8 mouse cellular contexts compared by ENCODE assay signal in the genomic region with DNA sequence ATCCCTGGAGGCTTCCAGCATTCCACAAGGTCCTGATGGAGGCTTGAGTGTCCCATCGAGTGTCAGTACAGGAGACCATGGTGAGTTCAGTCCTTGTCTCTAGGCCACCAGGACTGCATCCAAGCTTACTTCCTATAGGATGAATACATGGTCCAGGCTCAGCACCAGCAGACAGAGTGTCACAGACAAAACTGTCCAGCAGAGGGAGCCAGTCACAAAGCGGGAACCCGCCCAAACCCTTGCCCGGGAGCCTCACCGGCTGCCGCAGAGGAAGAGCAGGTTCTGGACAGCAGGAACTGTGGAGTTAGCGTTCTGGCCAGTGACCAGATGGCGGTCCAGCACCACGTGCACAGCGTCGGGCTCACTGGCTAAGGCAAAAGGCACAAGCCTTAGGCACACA. TPM values are rescaled to one million over a fixed set of nuclear protein-coding genes. Genes with fewer than 3 reads are reported as not detected.
DNase-seq lines count a peak whose midpoint lies in the region; ATAC-seq and TF ChIP-seq lines count a peak whose summit lies in the region.

No protein-coding gene starts in this region.

- TF ChIP-seq CTCF in C2C12 (IDR thresholded peaks at IDR 0.05; ENCODE audit: control insufficient read depth, insufficient read depth, insufficient read length): peak; percentile 55
- peak; percentile 92 for TF ChIP-seq CTCF in brain, embryonic 14.5 days (IDR thresholded peaks at IDR 0.05; ENCODE audit: borderline replicate concordance, extremely low read depth, insufficient read depth, insufficient read length)

- peaks cover 10% of the 10 kb centered on the region for H3K4me1 ChIP-seq in heart, embryonic 15.5 days (replicated peaks)
- peaks cover 8% of the 10 kb centered on the region for H3K4me1 ChIP-seq in liver, embryonic 11.5 days (replicated peaks; ENCODE audit: control insufficient read depth, insufficient read depth, low read length)

- no peak overlapping the region for H3K27ac ChIP-seq in heart, embryonic 15.5 days
- no peak overlapping the region for H3K27ac ChIP-seq in liver, embryonic 11.5 days (ENCODE audit: low read depth, low read length)

- no peak overlapping the region for H3K4me2 ChIP-seq in heart, embryonic 15.5 days
- H3K4me2 ChIP-seq in liver, embryonic 11.5 days: no peak overlapping the region
- H3K4me2 ChIP-seq in myocyte (ENCODE audit: low read depth): no peak overlapping the region

- no peak overlapping the region for H3K4me3 ChIP-seq in C2C12 (ENCODE audit: insufficient read depth, poor library complexity, severe bottlenecking)
- H3K4me3 ChIP-seq in heart, embryonic 15.5 days: no peak overlapping the region
- H3K4me3 ChIP-seq in liver, embryonic 11.5 days (ENCODE audit: low read depth, low read length): no peak overlapping the region
- no peak overlapping the region for H3K4me3 ChIP-seq in myocyte

- ATAC-seq in erythroid progenitor cell, adult 5-6 weeks (replicated peaks; ENCODE audit: low FRiP score, poor library complexity, severe bottlenecking): peak; percentile 85
- ATAC-seq in heart, embryonic 15.5 days (replicated peaks; ENCODE audit: insufficient number of reproducible peaks, insufficient read depth, low FRiP score, low read depth): peak; percentile 79
- peak; percentile 69 for ATAC-seq in liver, embryonic 11.5 days (replicated peaks; ENCODE audit: low FRiP score)

- TF ChIP-seq POLR2A in brain, embryonic 14.5 days (IDR thresholded peaks at IDR 0.05; ENCODE audit: borderline replicate concordance, extremely low read depth, insufficient read depth, insufficient read length, poor library complexity, severe bottlenecking): no peak
- TF ChIP-seq POLR2A in myocyte (IDR thresholded peaks at IDR 0.05; ENCODE audit: insufficient read length, low read depth): no peak

- no peaks in the 10 kb centered on the region for H3K9me3 ChIP-seq in heart, embryonic 15.5 days (replicated peaks)
- H3K9me3 ChIP-seq in liver, embryonic 11.5 days (ENCODE audit: control insufficient read depth, low read length): no peaks in the 10 kb centered on the region

- WGBS in heart, embryonic 15.5 days: 14% methylated on average over 11 of the region's 11 CpGs
- 19% methylated on average over 11 of the region's 11 CpGs for WGBS in liver, embryonic 11.5 days

- peak; percentile 87 for DNase-seq in brain, embryonic 14.5 days (ENCODE audit: low read depth)
- DNase-seq in kidney, postnatal 10 days: peak; percentile 93
- peak; percentile 74 for DNase-seq in liver, embryonic 11.5 days (ENCODE audit: low spot score)
- DNase-seq in spleen, postnatal 36 days (ENCODE audit: low spot score in 2 of 2): peak; percentile 71 to 76

- H3K79me3 ChIP-seq in C2C12 (ENCODE audit: low read depth): no peaks in the 10 kb centered on the region

- H3K27me3 ChIP-seq in C2C12 (ENCODE audit: control insufficient read depth, insufficient read depth, insufficient read length): no peaks in the 10 kb centered on the region
- no peaks in the 10 kb centered on the region for H3K27me3 ChIP-seq in heart, embryonic 15.5 days
- H3K27me3 ChIP-seq in liver, embryonic 11.5 days (replicated peaks; ENCODE audit: control insufficient read depth, insufficient read depth, low read length): no peaks in the 10 kb centered on the region
- H3K27me3 ChIP-seq in myocyte (ENCODE audit: control insufficient read depth, insufficient read depth, insufficient read length): no peaks in the 10 kb centered on the region

- H3K9ac ChIP-seq in heart, embryonic 15.5 days: no peak overlapping the region
- H3K9ac ChIP-seq in liver, embryonic 11.5 days (ENCODE audit: low read depth, low read length): no peak overlapping the region

- H3K36me3 ChIP-seq in C2C12 (ENCODE audit: control insufficient read depth, insufficient read depth): no peaks in the 10 kb centered on the region
- H3K36me3 ChIP-seq in heart, embryonic 15.5 days: peaks cover 8% of the 10 kb centered on the region; the same call in 1 of the 2 replicates
- H3K36me3 ChIP-seq in liver, embryonic 11.5 days (ENCODE audit: control insufficient read depth, insufficient read depth, low read length): peaks cover 9% of the 10 kb centered on the region
- H3K36me3 ChIP-seq in myocyte (ENCODE audit: control insufficient read depth, insufficient read depth): no peaks in the 10 kb centered on the region

- peak overlapping the region; percentile 10 for H3ac ChIP-seq in C2C12 (ENCODE audit: control insufficient read depth, insufficient read length, low read depth)
- H3ac ChIP-seq in myocyte (ENCODE audit: control insufficient read depth, insufficient read length): no peak overlapping the region

- H3K79me2 ChIP-seq in C2C12 (ENCODE audit: control insufficient read depth, insufficient read depth) (peaks cover 11% of the 10 kb centered on the region), myocyte (ENCODE audit: control insufficient read depth, insufficient read depth) (no peaks in the 10 kb centered on the region)

TF ChIP-seq in C2C12, 6 proteins besides CTCF, POLR2A, EP300 and RAD21:
- TF ChIP-seq MAX (IDR thresholded peaks at IDR 0.05) (no peak), USF1 (IDR thresholded peaks at IDR 0.05; ENCODE audit: low read depth) (no peak), MYOG (IDR thresholded peaks at IDR 0.05; ENCODE audit: control insufficient read depth, extremely low read depth, insufficient read length) (no peak)

TF ChIP-seq in myocyte, 11 proteins besides CTCF, POLR2A, EP300 and RAD21:
- TF ChIP-seq E2F4 (IDR thresholded peaks at IDR 0.05; ENCODE audit: insufficient read depth) (peak; percentile 16), SRF (IDR thresholded peaks at IDR 0.05; ENCODE audit: control insufficient read depth, insufficient read length, low read depth) (no peak), USF1 (IDR thresholded peaks at IDR 0.05; ENCODE audit: low read depth) (no peak), MYOG (IDR thresholded peaks at IDR 0.05; ENCODE audit: control insufficient read depth in 1 of 3, insufficient read depth in 1 of 3, insufficient read length in 2 of 3, low read depth in 2 of 3) (peak in 1 of 3 experiments; percentile 32)

RNA-seq across cellular contexts. Expression of gene Gatd1, which starts 5.1 kb away (rescaled TPM):
- 14.9 TPM for polyA plus RNA-seq in C2C12 (2012; fragmentation: generic; extraction: Trizol)
- polyA plus RNA-seq in brain, embryonic 14.5 days (2012; rRNA removed): 70.9 and 84.3 TPM in 2 replicates
- total RNA-seq in erythroid progenitor cell, adult 5-6 weeks (2015; ENCODE audit: low replicate concordance): 3.4 and 14.4 TPM in 2 replicates
- total RNA-seq in erythroid progenitor cell, adult 5-6 weeks (2017; ENCODE audit: low replicate concordance): 4.4 and 9.2 TPM in 2 replicates
- 25.5 and 31.6 TPM in 2 replicates for polyA plus RNA-seq in heart, embryonic 15.5 days (2015; fragmentation: Nextera tagmentation; extraction: Ambion mirVana)
- polyA plus RNA-seq in liver, embryonic 11.5 days (2014; fragmentation: Nextera tagmentation; extraction: Ambion mirVana): 35.0 and 41.6 TPM in 2 replicates
- polyA plus RNA-seq in myocyte (2012; fragmentation: generic; extraction: Trizol): 16.3 TPM

RNA-seq across cellular contexts. Expression of gene Taldo1, which starts 16.8 kb away (rescaled TPM):
- polyA plus RNA-seq in C2C12 (2012; fragmentation: generic; extraction: Trizol) (252 TPM), myocyte (2012; fragmentation: generic; extraction: Trizol) (259 TPM)
- 224 and 284 TPM in 2 replicates for polyA plus RNA-seq in brain, embryonic 14.5 days (2012; rRNA removed)
- 108 and 138 TPM in 2 replicates for total RNA-seq in erythroid progenitor cell, adult 5-6 weeks (2015; ENCODE audit: low replicate concordance)
- 354 and 496 TPM in 2 replicates for total RNA-seq in erythroid progenitor cell, adult 5-6 weeks (2017; ENCODE audit: low replicate concordance)
- polyA plus RNA-seq in heart, embryonic 15.5 days (2015; fragmentation: Nextera tagmentation; extraction: Ambion mirVana): 225 and 246 TPM in 2 replicates
- polyA plus RNA-seq in liver, embryonic 11.5 days (2014; fragmentation: Nextera tagmentation; extraction: Ambion mirVana): 442 and 472 TPM in 2 replicates

RNA-seq across cellular contexts. Expression of gene Cend1, which starts 20.5 kb away (rescaled TPM):
- polyA plus RNA-seq in C2C12 (2012; fragmentation: generic; extraction: Trizol): 2.4 TPM
- polyA plus RNA-seq in brain, embryonic 14.5 days (2012; rRNA removed): 24.3 and 54.4 TPM in 2 replicates
- total RNA-seq in erythroid progenitor cell, adult 5-6 weeks (2015; ENCODE audit: low replicate concordance): not detected in 2 replicates
- not detected in 2 replicates for total RNA-seq in erythroid progenitor cell, adult 5-6 weeks (2017; ENCODE audit: low replicate concordance)
- polyA plus RNA-seq in heart, embryonic 15.5 days (2015; fragmentation: Nextera tagmentation; extraction: Ambion mirVana): 4.5 and 5.2 TPM in 2 replicates
- polyA plus RNA-seq in liver, embryonic 11.5 days (2014; fragmentation: Nextera tagmentation; extraction: Ambion mirVana): 0.16 and 0.27 TPM in 2 replicates
- 0.25 TPM for polyA plus RNA-seq in myocyte (2012; fragmentation: generic; extraction: Trizol)

RNA-seq across cellular contexts. Expression of gene Slc25a22, which starts 28.9 kb away (rescaled TPM):
- 16.2 TPM for polyA plus RNA-seq in C2C12 (2012; fragmentation: generic; extraction: Trizol)
- 145 and 205 TPM in 2 replicates for polyA plus RNA-seq in brain, embryonic 14.5 days (2012; rRNA removed)
- 28.5 and 37.3 TPM in 2 replicates for total RNA-seq in erythroid progenitor cell, adult 5-6 weeks (2015; ENCODE audit: low replicate concordance)
- 1.4 and 7.1 TPM in 2 replicates for total RNA-seq in erythroid progenitor cell, adult 5-6 weeks (2017; ENCODE audit: low replicate concordance)
- polyA plus RNA-seq in heart, embryonic 15.5 days (2015; fragmentation: Nextera tagmentation; extraction: Ambion mirVana): 14.1 and 20.2 TPM in 2 replicates
- polyA plus RNA-seq in liver, embryonic 11.5 days (2014; fragmentation: Nextera tagmentation; extraction: Ambion mirVana): 36.9 and 39.4 TPM in 2 replicates
- polyA plus RNA-seq in myocyte (2012; fragmentation: generic; extraction: Trizol): 8.8 TPM

RNA-seq across cellular contexts. Expression of gene Pidd1, which starts 35.0 kb away (rescaled TPM):
- polyA plus RNA-seq in C2C12 (2012; fragmentation: generic; extraction: Trizol): 9.5 TPM
- polyA plus RNA-seq in brain, embryonic 14.5 days (2012; rRNA removed): 16.0 and 23.9 TPM in 2 replicates
- 34.2 and 34.4 TPM in 2 replicates for total RNA-seq in erythroid progenitor cell, adult 5-6 weeks (2015; ENCODE audit: low replicate concordance)
- total RNA-seq in erythroid progenitor cell, adult 5-6 weeks (2017; ENCODE audit: low replicate concordance): 14.0 and 19.1 TPM in 2 replicates
- polyA plus RNA-seq in heart, embryonic 15.5 days (2015; fragmentation: Nextera tagmentation; extraction: Ambion mirVana): 6.7 and 9.6 TPM in 2 replicates
- polyA plus RNA-seq in liver, embryonic 11.5 days (2014; fragmentation: Nextera tagmentation; extraction: Ambion mirVana): 22.5 and 22.7 TPM in 2 replicates
- polyA plus RNA-seq in myocyte (2012; fragmentation: generic; extraction: Trizol): 1.9 TPM
